Mouse (Mus musculus): Measurements from ENCODE around the gene Lin52.

DNA sequence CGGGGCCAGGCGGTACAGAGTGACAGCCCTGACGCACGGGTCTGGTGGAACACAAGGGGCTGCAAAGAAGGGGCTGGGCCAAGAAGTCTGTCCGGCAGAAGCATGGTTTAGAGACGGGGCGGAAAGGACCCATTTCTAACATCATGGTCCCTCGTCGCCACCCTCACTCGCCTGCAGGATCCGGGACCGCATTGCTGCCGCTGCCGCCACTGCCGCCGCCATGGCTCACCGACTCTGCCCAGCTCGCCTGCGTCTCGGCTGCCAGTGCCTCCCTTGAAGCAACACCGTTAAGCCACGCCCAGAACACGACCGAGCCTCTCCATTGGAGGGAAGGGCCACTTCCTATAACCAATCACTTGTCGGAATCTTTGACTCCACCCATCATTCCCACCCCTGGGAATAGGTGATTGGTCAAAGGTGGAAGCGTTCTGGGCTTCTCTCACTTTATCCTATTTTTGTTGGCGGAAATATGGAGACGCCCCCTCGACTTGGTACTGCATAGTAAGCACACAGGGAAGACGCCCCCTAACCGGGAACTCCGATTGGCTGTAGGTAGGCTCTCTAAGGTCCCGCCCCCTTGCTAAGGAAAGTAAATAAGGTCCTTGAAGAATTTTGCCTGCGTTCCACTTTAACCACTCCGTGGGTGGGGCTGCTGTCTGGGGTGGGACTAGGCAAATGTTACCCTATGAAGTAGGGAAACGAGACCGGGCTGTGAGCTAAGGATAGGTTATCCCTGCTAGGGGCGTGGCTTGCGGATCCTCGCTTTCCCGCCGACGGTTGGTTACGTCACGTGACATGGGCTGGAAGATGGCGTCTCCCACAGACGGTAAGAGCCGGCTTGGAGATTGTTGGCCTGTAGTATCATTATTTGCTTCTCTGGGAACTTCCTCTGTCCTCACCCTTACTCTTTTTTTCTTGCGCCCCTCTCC, at the start of gene Lin52, which contains the start of gene Aldh6a1:
- peak; percentile 97 for TF ChIP-seq POLR2A (IDR thresholded peaks at IDR 0.05; ENCODE audit: borderline replicate concordance, insufficient read depth, low read length)
- no peak for TF ChIP-seq CTCF (IDR thresholded peaks at IDR 0.05; ENCODE audit: borderline replicate concordance, insufficient read depth, low read depth, low read length)

Measured in cerebellum, adult 2 months (tissue).